Mouse (Mus musculus) erythroblast, embryonic 14.5 days (primary cell): Measurements from ENCODE around the gene Clec18a. TPM values are rescaled to one million over a fixed set of nuclear protein-coding genes. Genes with fewer than 3 reads are reported as not detected.

Experiments
- H3K27me3 ChIP-seq: 2 replicates; pipeline ENCODE4 v1.6.1; 2012; ENCODE audit warnings: inconsistent platforms; ENCODE audit not compliant: control insufficient read depth
- H3K36me3 ChIP-seq: 2 replicates; pipeline ENCODE4 v1.6.1; 2012; ENCODE audit warnings: mild to moderate bottlenecking, inconsistent platforms; ENCODE audit not compliant: control insufficient read depth
- H3K4me1 ChIP-seq: 2 replicates; pipeline ENCODE4 v1.6.1; 2012; ENCODE audit warnings: inconsistent platforms; ENCODE audit not compliant: control insufficient read depth
- H3K4me3 ChIP-seq: replicated peaks from 2 replicates; pipeline ENCODE3; 2012; ENCODE audit warnings: moderate library complexity, mild to moderate bottlenecking, inconsistent platforms
- H3K9me3 ChIP-seq: 2 replicates; pipeline ENCODE4 v1.6.1; 2012; ENCODE audit warnings: low read length, inconsistent platforms, mixed read lengths; ENCODE audit not compliant: control insufficient read depth
- GATA1 ChIP-seq: IDR thresholded peaks from 2 replicates; pipeline ENCODE4 v1.6.1; 2012; ENCODE audit warnings: low read length, inconsistent platforms, mixed read lengths
- TAL1 ChIP-seq: IDR thresholded peaks from 3 replicates; pipeline ENCODE4 v1.6.1; 2012; ENCODE audit warnings: low read length, inconsistent platforms, mixed read lengths
- polyA plus RNA-seq: library from polyadenylated mRNA; stranded (reverse); fragments of >175 nt; gene quantifications from 2 replicates; pipeline ENCODE4 v1.2.3, GENCODE M21; 2012

Gene Clec18a
- polyA plus RNA-seq, 1 experiment: not detected

GRCm38 (mm10) chr8:111061688-111062071 is 30.5 kb downstream of the Clec18a start:
- peak overlapping the region; percentile 72 for H3K4me3 ChIP-seq
- H3K9me3 ChIP-seq: no peaks in the 10 kb centered on the region
- peaks cover 15% of the 10 kb centered on the region for H3K27me3 ChIP-seq
- H3K36me3 ChIP-seq: peaks cover 23% of the 10 kb centered on the region
- peaks cover 58% of the 10 kb centered on the region for H3K4me1 ChIP-seq
- TF ChIP-seq GATA1 (no peak), TAL1 (no peak)

DNA sequence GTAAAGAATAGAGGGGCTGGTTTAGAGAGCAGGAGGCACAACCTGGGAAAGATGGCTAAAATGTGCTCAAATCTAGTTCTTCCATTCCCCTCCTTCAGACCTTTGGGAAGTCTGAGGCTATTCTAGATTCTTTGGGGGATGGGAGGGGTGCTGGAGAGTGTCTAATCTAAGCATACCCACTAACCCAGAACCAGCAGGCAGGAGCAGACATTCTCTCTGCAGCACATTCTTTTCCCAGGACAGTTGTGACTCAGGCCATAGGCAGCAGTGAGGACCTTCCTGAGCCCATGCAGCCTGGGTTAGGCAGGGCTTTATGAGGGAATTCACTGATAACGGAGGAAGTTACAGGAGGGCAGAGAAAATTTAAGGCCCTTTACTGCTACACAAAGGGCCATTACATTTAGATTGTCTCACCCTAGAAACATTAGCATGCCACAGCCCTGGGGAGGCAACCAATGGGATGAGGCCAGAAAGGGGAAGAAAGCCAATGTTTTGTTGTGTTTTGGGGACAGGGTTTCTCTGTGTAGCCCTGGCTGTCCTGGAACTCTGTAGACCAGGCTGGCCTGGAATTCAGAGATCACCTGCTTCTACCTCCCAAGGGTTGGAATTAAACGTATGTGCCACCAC is 33.2 kb downstream of the Clec18a start:
- peaks cover 79% of the 10 kb centered on the region for H3K4me1 ChIP-seq
- H3K27me3 ChIP-seq: peaks cover 3% of the 10 kb centered on the region
- no peaks in the 10 kb centered on the region for H3K9me3 ChIP-seq
- TF ChIP-seq TAL1 (no peak), GATA1 (no peak)
- peaks cover 43% of the 10 kb centered on the region for H3K36me3 ChIP-seq
- H3K4me3 ChIP-seq: no peak overlapping the region

DNA sequence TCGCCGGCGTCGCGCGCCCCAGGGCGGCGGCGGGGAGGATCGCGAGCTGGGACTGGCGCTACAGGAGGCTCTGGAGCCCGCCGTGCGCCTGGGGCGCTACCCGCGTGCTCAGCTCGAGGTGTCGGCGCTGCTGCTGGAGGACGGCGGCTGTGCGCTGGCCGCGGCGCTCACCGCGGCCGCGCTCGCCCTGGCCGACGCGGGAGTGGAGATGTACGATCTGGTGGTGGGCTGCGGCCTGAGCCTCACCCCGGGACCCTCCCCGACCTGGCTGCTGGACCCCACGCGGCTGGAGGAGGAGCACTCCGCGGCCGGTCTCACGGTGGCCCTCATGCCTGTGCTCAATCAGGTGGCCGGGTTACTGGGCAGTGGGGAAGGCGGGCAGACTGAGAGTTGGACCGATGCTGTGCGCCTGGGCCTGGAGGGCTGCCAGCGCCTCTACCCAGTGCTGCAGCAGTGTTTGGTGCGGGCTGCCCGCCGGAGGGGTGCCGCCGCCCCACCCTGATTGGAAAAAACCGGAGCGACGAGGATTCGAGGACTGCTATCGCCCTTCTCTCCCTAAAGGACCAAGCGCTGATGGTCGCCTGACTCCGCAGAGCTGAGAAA is 35.4 kb downstream of the Clec18a start:
- TF ChIP-seq TAL1 (no peak), GATA1 (no peak)
- peaks cover 66% of the 10 kb centered on the region for H3K36me3 ChIP-seq
- H3K4me1 ChIP-seq: peaks cover 67% of the 10 kb centered on the region
- H3K27me3 ChIP-seq: no peaks in the 10 kb centered on the region
- H3K9me3 ChIP-seq: no peaks in the 10 kb centered on the region
- H3K4me3 ChIP-seq: peak overlapping the region; percentile 89

- Histone ChIP-seq H3K27me3 (no peaks in the 10 kb centered on the region), H3K36me3 (peaks cover 72% of the 10 kb centered on the region)
These were observed 36.0 kb downstream of the Clec18a start, which contains the start of gene Exosc6 for GRCm38 (mm10) chr8:111056158-111056663. Gene Exosc6 (plus strand): TSS chr8:111056339.

DNA sequence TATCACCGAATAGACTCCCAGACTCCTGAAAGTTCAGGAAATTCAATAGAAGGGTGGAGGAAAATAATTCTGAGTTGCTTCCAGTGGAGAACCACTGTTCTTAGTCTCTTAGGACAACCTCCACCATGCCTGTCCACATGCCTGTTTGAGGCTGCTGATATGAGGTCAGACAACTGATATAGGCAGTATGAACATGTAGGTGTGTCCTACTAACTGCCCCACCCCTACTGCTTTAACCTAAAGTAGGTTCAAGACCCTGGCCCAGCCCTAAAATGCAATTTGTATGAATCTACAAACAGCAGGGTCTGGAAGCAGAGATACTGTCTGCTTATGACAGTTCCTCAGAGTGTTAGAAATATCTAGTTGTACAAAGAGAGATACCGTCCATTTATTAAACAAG is 36.6 kb downstream of the Clec18a start:
- Histone ChIP-seq H3K4me1 (peaks cover 57% of the 10 kb centered on the region), H3K4me3 (peak overlapping the region; percentile 89), H3K27me3 (no peaks in the 10 kb centered on the region), H3K36me3 (peaks cover 77% of the 10 kb centered on the region), H3K9me3 (no peaks in the 10 kb centered on the region)
- TF ChIP-seq TAL1 (no peak), GATA1 (no peak)

More at GRCm38 (mm10) chr8:111056158-111056663, 36.0 kb downstream of the Clec18a start, which contains the start of gene Exosc6:
- Histone ChIP-seq H3K9me3 (no peaks in the 10 kb centered on the region), H3K4me1 (peaks cover 62% of the 10 kb centered on the region), H3K4me3 (peak within 1 kb of the TSS; percentile 89)
- no peak for TF ChIP-seq GATA1
- no peak for TF ChIP-seq TAL1

DNA sequence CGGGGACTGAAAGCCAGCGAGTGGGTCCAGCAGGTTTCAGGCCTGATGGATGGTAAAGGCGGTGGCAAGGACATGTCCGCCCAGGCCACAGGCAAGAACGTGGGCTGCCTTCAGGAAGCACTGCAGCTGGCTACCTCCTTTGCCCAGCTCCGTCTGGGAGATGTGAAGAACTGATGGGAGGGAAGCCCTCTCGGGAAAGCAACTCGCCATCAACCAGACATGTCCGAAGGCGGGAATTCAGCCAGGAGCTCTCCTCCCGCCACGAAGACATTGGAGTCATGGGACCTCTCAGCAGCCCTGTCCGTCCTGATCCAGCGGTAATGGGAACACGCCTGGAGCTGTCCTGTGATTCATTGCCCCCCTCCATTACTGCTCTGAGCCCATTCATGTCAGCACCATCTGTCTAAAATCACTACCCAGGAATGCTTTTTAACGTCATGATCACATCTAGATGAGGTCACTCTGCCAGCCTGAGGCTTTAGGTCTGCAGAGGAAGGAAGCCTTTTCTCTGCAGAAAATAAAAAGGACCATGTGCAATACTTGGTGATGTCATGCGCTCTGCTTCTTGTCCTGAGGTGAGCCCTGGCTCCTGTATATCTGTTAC is 37.1 kb downstream of the Clec18a start:
- Histone ChIP-seq H3K4me1 (peaks cover 51% of the 10 kb centered on the region), H3K4me3 (no peak overlapping the region)
- TF ChIP-seq GATA1 (no peak), TAL1 (no peak)

DNA sequence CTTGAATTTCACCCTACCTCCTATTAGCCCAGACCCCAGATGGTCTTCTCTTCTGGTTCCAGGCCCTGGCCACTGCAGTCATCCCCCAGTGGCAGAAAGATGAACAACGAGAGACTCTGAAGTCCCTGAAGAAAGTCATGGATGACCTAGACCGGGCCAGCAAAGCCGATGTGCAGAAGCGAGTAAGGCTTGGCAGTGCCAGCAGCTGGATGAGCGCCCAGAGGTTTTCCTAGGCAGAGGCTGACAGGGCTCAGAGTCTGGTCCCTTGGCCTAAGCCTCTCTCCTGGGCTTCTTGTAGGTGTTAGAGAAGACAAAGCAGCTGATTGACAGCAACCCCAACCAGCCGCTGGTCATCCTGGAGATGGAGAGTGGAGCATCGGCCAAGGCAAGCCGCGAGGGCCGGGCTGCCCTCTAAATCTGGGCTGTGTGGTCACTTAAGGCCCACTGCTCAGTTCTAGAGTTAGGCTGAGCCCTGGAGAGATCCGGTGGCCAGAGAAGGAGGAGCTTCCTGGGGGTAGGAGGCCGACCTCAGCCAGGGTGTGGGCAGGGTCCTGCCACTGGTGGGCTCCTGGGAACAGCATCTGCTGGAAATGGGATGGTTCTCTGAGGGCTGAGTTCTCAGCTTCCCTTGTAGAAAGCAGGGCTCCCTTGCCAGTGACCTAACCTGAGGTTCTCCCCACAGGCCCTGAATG is 38.3 kb downstream of the Clec18a start:
- Histone ChIP-seq H3K4me1 (peaks cover 43% of the 10 kb centered on the region), H3K4me3 (no peak overlapping the region), H3K9me3 (no peaks in the 10 kb centered on the region), H3K36me3 (peaks cover 92% of the 10 kb centered on the region), H3K27me3 (no peaks in the 10 kb centered on the region)
- TF ChIP-seq GATA1: no peak
- no peak for TF ChIP-seq TAL1

More for the DNA sequence above, 37.1 kb downstream of the Clec18a start:
- no peaks in the 10 kb centered on the region for H3K27me3 ChIP-seq
- H3K9me3 ChIP-seq: no peaks in the 10 kb centered on the region
- peaks cover 83% of the 10 kb centered on the region for H3K36me3 ChIP-seq

- H3K4me1 ChIP-seq: peaks cover 1% of the 10 kb centered on the region; the same call in 1 of the 2 replicates
These were observed 43.1 kb downstream of the Clec18a start for GRCm38 (mm10) chr8:111049106-111049505.

More at GRCm38 (mm10) chr8:111049106-111049505, 43.1 kb downstream of the Clec18a start:
- no peak overlapping the region for H3K4me3 ChIP-seq
- no peaks in the 10 kb centered on the region for H3K27me3 ChIP-seq
- H3K9me3 ChIP-seq: no peaks in the 10 kb centered on the region
- H3K36me3 ChIP-seq: peaks cover 100% of the 10 kb centered on the region
- TF ChIP-seq GATA1 (no peak), TAL1 (no peak)
